Mouse (Mus musculus) heart, postnatal 14 days (tissue): ENCODE measurements around the gene Prkab1. TPM values are rescaled to one million over a fixed set of nuclear protein-coding genes. Genes with fewer than 3 reads are reported as not detected.

Experiments
- DNase-seq, 2 experiments: peaks; one replicate each; pipeline ENCODE4 v3.0.0; 2021 to 2022
- intact Hi-C: fragments of 180-260 bp; cut with DNase I; formaldehyde crosslinking; loops from one replicate; pipeline ENCODE4 v1.15.1; 2025
- total RNA-seq, 2 experiments: library from RNA; stranded (reverse); gene quantifications; 2 replicates each; pipeline ENCODE4 v1.2.3; 2021

Gene Prkab1
- total RNA-seq, 2 experiments from 2014 or later = 49.4 to 59.4 TPM

DNA sequence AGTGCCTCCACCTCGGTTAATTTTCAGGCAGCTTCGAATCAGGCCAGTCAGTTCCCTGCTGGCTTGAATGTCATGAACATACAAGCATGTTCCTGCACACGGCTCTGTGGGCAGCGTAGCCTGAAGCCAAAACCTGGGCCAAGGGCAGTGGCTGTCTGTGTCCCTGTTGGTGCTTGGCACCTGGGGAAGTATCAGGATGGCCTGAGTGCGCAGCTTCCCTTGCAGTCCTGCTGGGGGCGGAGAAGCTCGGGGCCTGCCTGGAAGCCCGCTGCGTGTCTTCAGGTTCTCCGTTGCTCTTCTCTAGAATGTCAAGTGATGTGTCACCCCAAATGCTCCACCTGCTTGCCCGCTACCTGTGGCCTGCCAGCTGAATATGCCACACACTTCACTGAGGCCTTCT lies 39.2 kb downstream of the Prkab1 start:
- intact Hi-C loops = no loop called here
- no peak for DNase-seq

DNA sequence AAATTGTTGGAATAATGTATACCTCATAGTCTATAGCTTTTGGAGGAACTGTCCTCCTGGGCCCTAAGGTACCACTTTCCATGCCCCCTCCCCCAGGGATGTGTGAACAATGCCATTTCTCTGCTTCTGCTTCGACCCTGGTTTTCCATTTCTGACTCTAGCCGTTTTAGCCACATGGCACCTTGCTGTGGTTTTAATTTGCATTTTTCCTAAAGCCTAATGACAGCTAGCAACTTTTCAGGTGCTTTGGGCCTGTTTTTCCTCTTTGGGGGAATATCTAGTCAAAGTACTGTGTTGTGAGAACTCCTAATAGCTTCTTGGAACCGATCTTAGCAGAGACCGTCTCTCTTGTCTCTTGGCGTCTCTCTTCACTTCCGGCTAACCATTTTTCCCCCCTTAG lies 39.9 kb downstream of the Prkab1 start:
- DNase-seq = no peak
- intact Hi-C loops = no loop called here

DNA sequence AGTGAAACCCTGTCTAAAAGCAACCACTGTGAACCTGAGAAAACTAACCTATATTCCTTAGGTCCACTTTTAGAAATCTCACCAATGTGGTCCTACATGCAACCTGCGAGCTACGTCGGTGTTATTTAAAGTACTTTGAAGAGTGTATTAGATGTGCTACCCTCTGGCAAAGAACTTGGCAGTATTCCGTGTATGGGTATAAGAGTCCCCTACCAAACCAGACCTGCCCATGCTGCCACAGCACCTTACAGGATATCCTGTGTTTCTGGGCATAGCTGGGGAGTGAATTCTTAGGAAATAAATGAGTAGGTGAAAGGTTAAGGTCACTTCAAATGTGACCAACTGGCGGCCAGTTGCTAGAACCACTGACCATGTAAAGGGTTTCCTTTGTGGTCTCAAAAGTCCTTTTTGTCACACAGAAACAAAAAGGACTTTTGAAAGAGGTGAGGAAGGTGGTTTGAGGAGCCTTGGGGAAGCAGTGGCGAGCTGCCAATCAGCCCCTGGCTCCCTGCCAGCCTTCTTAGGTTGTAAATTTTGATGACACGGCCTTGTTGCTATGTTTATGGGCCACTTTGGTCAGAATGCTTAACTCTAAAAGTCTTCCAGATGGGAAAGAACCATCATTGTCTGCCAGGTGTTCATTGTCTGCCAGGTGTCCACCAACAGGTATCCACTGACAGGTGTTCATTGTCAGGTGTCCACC lies 41.5 kb downstream of the Prkab1 start:
- intact Hi-C loops = no loop called here
- DNase-seq = peak in 1 of 2 experiments; percentile 41

DNA sequence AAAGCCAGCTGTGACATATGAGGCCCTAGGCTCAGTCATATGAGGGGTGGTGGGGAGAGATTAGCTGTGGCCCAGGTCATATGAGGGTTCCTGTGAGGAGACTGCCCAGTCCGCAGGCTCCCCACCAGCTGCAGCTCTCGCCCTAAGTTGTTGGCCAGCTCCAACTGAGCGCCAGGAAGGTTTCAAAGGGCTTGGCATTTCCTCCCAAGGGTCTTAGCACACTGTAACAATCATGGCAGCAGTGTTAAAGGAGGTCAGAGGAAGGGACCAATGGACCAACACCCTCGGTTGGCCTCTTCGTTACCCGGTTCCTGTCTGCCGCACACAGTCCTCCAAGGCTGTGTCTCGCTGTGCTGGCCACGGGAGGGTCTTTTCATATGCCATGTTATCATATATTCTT lies 43.8 kb downstream of the Prkab1 start:
- no peak for DNase-seq
- intact Hi-C loops = no loop called here

DNA sequence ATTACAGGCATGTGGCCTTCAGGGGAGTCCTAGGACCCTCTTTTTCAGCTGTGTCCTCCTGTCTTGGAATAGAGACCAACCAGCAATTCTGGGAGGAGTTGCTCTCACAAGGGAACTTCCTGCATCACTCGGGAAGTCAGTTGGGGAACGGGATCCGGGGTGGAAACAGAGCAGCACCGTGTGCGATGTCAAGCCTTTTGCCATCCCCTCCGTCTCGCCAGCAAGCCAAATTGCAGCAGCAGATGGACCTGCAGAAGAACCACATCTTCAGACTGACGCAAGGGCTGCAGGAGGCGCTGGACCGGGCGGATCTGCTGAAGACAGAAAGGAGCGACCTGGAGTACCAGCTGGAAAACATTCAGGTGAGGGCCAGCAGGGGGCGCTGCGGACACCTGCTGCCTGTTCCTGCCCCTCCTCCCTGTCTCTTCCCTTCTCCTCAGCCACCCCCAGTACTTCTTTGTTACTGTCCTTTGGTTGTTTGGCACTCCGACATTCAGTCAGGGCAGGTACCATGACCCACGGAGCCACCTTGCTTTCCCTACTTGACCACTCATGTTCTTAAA lies 45.1 kb downstream of the Prkab1 start:
- intact Hi-C loops = loop anchor here (5.0 kb wide), 1 partner anchor 43 kb away; the partner anchor contains the start of gene Prkab1
- DNase-seq = peak; percentile 13 to 15

DNA sequence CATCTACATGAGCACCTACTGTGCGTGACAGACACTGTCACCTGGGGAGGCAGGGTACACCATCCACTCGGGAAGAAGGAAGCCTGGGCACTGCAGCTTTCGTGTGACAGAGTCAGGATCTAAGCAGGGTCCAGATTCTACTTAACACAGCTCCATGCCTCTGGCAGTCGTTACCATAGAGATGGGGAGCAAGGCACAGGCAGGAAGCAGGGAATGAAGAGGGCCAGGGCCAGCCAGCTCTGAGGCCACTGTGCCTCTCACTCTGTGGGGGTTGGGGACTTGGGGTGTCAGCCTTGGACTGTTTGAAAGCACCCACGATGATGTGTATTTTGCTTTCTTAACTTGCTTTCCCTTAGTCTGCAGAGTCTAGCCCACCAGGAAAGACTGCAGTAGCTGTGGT lies 46.1 kb downstream of the Prkab1 start:
- DNase-seq = no peak
- intact Hi-C loops = loop anchor here (5.0 kb wide), 1 partner anchor 44 kb away; the partner anchor contains the start of gene Prkab1

DNA sequence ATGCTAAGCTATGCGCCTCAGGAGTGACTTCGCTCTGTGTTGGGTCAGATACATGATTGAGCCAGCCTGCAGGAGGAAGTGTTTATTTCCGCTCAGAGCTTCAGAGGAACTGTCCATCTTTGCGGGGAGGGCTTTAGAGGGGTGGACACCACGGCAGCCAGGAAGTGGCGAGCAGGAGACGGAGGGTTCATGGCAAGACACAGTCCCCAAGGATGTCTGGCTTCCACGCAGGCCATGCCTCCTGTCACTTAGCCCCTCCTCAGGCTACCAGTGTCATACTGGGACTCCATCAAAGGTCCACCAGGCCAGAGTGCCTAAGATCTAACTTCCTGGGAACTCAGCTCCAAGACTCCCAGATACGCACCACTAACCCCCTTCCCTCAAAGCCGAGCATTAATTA lies 46.6 kb downstream of the Prkab1 start:
- intact Hi-C loops = loop anchor here (5.0 kb wide), 1 partner anchor 45 kb away; the partner anchor contains the start of gene Prkab1
- peak; percentile 42 to 47 for DNase-seq

DNA sequence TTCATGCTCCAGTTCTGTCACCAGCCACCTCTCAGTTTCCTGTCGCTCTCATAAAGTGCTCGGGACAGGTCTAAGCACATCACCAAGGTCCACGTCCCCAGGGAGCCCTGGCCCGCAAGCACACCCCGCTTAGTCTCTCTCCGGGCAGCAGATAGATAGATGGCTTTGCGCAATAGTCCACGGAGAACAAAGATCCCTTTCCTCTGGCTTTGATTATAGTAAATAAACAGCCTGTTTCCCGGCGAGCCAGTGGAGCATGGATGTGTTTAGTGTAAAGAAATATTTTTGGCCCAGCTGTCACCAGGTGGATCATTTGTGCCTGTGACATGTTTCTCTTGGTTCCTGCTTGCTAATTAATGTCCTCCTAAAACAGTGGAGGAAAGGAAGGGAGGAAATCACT lies 47.0 kb downstream of the Prkab1 start:
- no peak for DNase-seq
- intact Hi-C loops = loop anchor here (5.0 kb wide), 1 partner anchor 45 kb away; the partner anchor contains the start of gene Prkab1

DNA sequence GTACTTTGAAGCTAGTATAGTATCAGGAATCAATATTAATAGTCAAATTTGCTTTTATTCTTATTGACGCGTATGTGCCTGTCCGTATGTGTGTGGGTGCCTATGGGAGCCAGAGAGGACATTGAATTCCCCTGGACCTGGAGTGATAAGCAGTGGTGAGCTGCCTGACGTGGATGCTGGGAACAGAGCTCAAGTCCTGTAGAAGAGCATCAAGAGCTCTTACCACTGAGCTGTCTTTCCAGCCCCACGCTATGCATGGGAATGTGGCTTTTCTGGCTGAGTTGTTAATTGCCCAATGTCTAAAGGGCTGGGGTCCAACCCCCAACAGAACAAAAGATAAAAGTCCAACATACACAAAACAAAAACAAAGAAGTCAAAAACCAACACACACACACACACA lies 47.9 kb downstream of the Prkab1 start:
- DNase-seq = no peak
- intact Hi-C loops = loop anchor here (5.0 kb wide), 1 partner anchor 46 kb away; the partner anchor contains the start of gene Prkab1

DNA sequence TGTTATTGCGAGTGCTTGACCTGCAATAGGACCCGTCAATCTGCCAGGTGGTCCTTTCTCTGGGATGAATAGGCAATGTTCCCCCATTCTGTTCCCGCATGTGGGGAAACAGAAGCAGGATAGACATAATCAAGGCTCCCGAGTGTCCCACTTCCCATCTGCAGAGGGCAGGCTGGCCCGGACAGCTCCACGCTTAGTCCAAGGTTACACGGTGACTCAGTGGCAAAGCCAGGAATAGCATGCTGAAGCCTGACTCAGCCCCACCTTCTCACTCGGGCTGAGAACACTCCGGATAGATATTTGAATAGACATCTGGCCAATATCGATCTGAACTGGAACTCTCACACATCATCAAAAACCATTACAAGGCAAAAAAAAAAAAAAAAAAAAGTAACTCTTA lies 48.6 kb downstream of the Prkab1 start:
- no peak for DNase-seq
- intact Hi-C loops = loop anchor here (5.0 kb wide), 1 partner anchor 47 kb away; the partner anchor contains the start of gene Prkab1

DNA sequence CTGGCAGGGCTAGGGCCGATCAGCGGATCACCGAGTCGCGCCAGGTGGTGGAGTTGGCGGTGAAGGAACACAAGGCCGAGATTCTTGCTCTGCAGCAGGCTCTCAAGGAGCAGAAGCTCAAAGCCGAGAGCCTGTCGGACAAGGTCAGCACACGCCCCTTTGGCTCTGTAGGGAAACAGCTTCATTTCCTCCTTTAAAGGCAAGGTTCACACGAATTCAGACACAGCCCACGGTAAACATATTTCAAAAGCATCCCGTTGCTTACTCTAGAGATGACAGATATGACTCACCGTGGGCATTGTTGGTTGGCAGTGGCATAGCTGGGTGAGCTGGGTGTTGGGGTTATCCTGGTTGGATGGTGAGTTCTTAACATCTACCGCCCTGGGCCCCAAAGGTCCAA lies 53.1 kb downstream of the Prkab1 start:
- no peak for DNase-seq
- intact Hi-C loops = no loop called here

Other genes starting within 250 kb of the Prkab1 start
- 1 to 10 TPM; 4.0 to 5.4 TPM for gene Cit, start 179.2 kb downstream of the Prkab1 start, total RNA-seq
- not detected for gene Tmem233, start 58.7 kb upstream of the Prkab1 start, total RNA-seq